Mouse (Mus musculus) MEL (cell line): ENCODE data around the gene Plxna3. TPM values are rescaled to one million over a fixed set of nuclear protein-coding genes. Genes with fewer than 3 reads are reported as not detected.
A peak's percentile ranks its signal among the peaks of the same experiment; 100 is the strongest.

Source experiments
- DNase-seq: peaks from one replicate; pipeline ENCODE4 v3.0.0; 2011; ENCODE audit warnings: low read depth, low spot score
- H3K27ac ChIP-seq: 2 replicates; pipeline ENCODE4 v1.5.1; 2012; ENCODE audit warnings: low read depth, mild to moderate bottlenecking, control low read depth, low read length, moderate library complexity; ENCODE audit not compliant: control insufficient read depth
- H3K27me3 ChIP-seq, 2 experiments: fragments of 150-350 bp in 1 of 2; sonication (generic) in 1 of 2; 2 replicates each; pipeline ENCODE4 v1.6.1; 2012; ENCODE audit warnings: low read length in 2 of 2, mild to moderate bottlenecking in 2 of 2, improper control_type of control experiment in 1 of 2, moderate library complexity in 1 of 2; ENCODE audit not compliant: insufficient read depth in 2 of 2, control insufficient read depth in 1 of 2
- H3K36me3 ChIP-seq, 2 experiments: 2 replicates each; pipeline ENCODE4 v1.6.1; 2012 to 2014; ENCODE audit warnings: low read length in 2 of 2, improper control_type of control experiment in 1 of 2, inconsistent platforms in 1 of 2, mild to moderate bottlenecking in 1 of 2; ENCODE audit not compliant: insufficient read depth in 2 of 2, control insufficient read depth in 1 of 2
- H3K4me1 ChIP-seq, 2 experiments: fragments of 150-350 bp in 1 of 2; sonication (generic) in 1 of 2; 2 replicates each; pipeline ENCODE4 v1.6.1; 2012; ENCODE audit warnings: low read length in 2 of 2, improper control_type of control experiment in 1 of 2, mild to moderate bottlenecking in 1 of 2; ENCODE audit not compliant: insufficient read depth in 2 of 2, control insufficient read depth in 1 of 2
- H3K4me3 ChIP-seq, 2 experiments: fragments of 150-350 bp in 1 of 2; sonication (generic) in 1 of 2; 2 replicates each; pipeline ENCODE4 v1.5.1; 2012; ENCODE audit warnings: low read depth in 2 of 2, low read length in 2 of 2, mild to moderate bottlenecking in 2 of 2, moderate library complexity in 2 of 2, control low read depth in 1 of 2, improper control_type of control experiment in 1 of 2; ENCODE audit not compliant: control insufficient read depth in 1 of 2, insufficient read depth in 1 of 2
- H3K79me2 ChIP-seq: 2 replicates; pipeline ENCODE4 v1.6.1; 2012; ENCODE audit warnings: mild to moderate bottlenecking, low read length, moderate library complexity; ENCODE audit not compliant: control insufficient read depth, poor library complexity, insufficient read depth
- H3K9ac ChIP-seq: 2 replicates; pipeline ENCODE4 v1.6.1; 2012; ENCODE audit warnings: low read depth, mild to moderate bottlenecking, control low read depth, low read length, moderate library complexity; ENCODE audit not compliant: control insufficient read depth, poor library complexity, severe bottlenecking
- H3K9me3 ChIP-seq: fragments of 150-350 bp; sonication (generic); replicated peaks from 2 replicates; pipeline ENCODE4 v1.6.1; 2012; ENCODE audit warnings: mild to moderate bottlenecking, low read length, improper control_type of control experiment, moderate library complexity; ENCODE audit not compliant: insufficient read depth
- CTCF ChIP-seq, 3 experiments: IDR thresholded peaks in 2 of 3; conservative IDR thresholded peaks in 1 of 3; 2 replicates each; pipeline ENCODE4 v1.5.1; 2011 to 2012; ENCODE audit warnings: low read length in 3 of 3, low read depth in 2 of 3, mild to moderate bottlenecking in 2 of 3, improper control_type of control experiment in 1 of 3, inconsistent platforms in 1 of 3, mixed read lengths in 1 of 3, moderate library complexity in 1 of 3; ENCODE audit not compliant: control insufficient read depth in 1 of 3, insufficient read depth in 1 of 3, poor library complexity in 1 of 3, severe bottlenecking in 1 of 3
- ELF1 ChIP-seq: IDR thresholded peaks from 2 replicates; pipeline ENCODE4 v1.6.1; 2014; ENCODE audit warnings: low read depth, mild to moderate bottlenecking, inconsistent platforms, low read length, improper control_type of control experiment, moderate library complexity
- EP300 ChIP-seq, 2 experiments: IDR thresholded peaks; 2 replicates each; pipeline ENCODE4 v1.6.1; 2011; ENCODE audit warnings: improper control_type of control experiment in 2 of 2, low read length in 2 of 2, low read depth in 1 of 2, mild to moderate bottlenecking in 1 of 2
- GATA1 ChIP-seq: IDR thresholded peaks from 2 replicates; pipeline ENCODE4 v1.6.1; 2011; ENCODE audit warnings: low read depth, low read length, improper control_type of control experiment
- HCFC1 ChIP-seq: IDR thresholded peaks from 2 replicates; pipeline ENCODE4 v1.6.1; 2012; ENCODE audit warnings: low read depth, mild to moderate bottlenecking, inconsistent platforms, low read length, improper control_type of control experiment, moderate library complexity
- JUND ChIP-seq: IDR thresholded peaks from 2 replicates; pipeline ENCODE4 v1.6.1; 2011; ENCODE audit warnings: low read depth, mild to moderate bottlenecking, improper control_type of control experiment, low read length
- MAZ ChIP-seq: IDR thresholded peaks from 2 replicates; pipeline ENCODE4 v1.6.1; 2012; ENCODE audit warnings: low read depth, mild to moderate bottlenecking, inconsistent platforms, low read length, improper control_type of control experiment
- MXI1 ChIP-seq: IDR thresholded peaks from 2 replicates; pipeline ENCODE4 v1.6.1; 2011; ENCODE audit warnings: mild to moderate bottlenecking, low read depth, low read length, improper control_type of control experiment
- MYB ChIP-seq: IDR thresholded peaks from 2 replicates; pipeline ENCODE4 v1.6.1; 2011; ENCODE audit warnings: mild to moderate bottlenecking, low read depth, low read length, improper control_type of control experiment
- MYC ChIP-seq: IDR thresholded peaks from 2 replicates; pipeline ENCODE4 v1.6.1; 2011; ENCODE audit warnings: low read depth, mild to moderate bottlenecking, low read length, improper control_type of control experiment, moderate library complexity
- NELFE ChIP-seq: IDR thresholded peaks from 2 replicates; pipeline ENCODE4 v1.6.1; 2011; ENCODE audit warnings: low read depth, low read length, improper control_type of control experiment
- POLR2AphosphoS2 ChIP-seq: IDR thresholded peaks from 2 replicates; pipeline ENCODE4 v1.6.1; 2011; ENCODE audit warnings: low read length, improper control_type of control experiment
- POLR2AphosphoS5 ChIP-seq: IDR thresholded peaks from 2 replicates; pipeline ENCODE4 v1.6.1; 2012; ENCODE audit warnings: low read depth, borderline replicate concordance, mild to moderate bottlenecking, inconsistent platforms, low read length, moderate library complexity, mixed read lengths
- RAD21 ChIP-seq: IDR thresholded peaks from 2 replicates; pipeline ENCODE4 v1.6.1; 2011; ENCODE audit warnings: mild to moderate bottlenecking, low read depth, low read length, improper control_type of control experiment
- RCOR1 ChIP-seq: IDR thresholded peaks from 2 replicates; pipeline ENCODE4 v1.6.1; 2012; ENCODE audit warnings: low read depth, mild to moderate bottlenecking, inconsistent platforms, low read length, improper control_type of control experiment
- SIN3A ChIP-seq: IDR thresholded peaks from 2 replicates; pipeline ENCODE4 v1.6.1; 2012; ENCODE audit warnings: low read length, improper control_type of control experiment, inconsistent platforms
- SMC3 ChIP-seq: IDR thresholded peaks from 2 replicates; pipeline ENCODE4 v1.6.1; 2011; ENCODE audit warnings: low read depth, low read length, improper control_type of control experiment
- TAL1 ChIP-seq: IDR thresholded peaks from 2 replicates; pipeline ENCODE4 v1.6.1; 2012; ENCODE audit warnings: mild to moderate bottlenecking, inconsistent platforms, low read length, moderate library complexity, mixed read lengths
- TCF12 ChIP-seq: IDR thresholded peaks from 2 replicates; pipeline ENCODE4 v1.6.1; 2014; ENCODE audit warnings: low read depth, mild to moderate bottlenecking, inconsistent platforms, low read length, improper control_type of control experiment, moderate library complexity
- USF1 ChIP-seq: IDR thresholded peaks from 2 replicates; pipeline ENCODE4 v1.6.1; 2014; ENCODE audit warnings: low read depth, mild to moderate bottlenecking, inconsistent platforms, low read length, improper control_type of control experiment, moderate library complexity
- USF2 ChIP-seq, 2 experiments: IDR thresholded peaks; 2 replicates each; pipeline ENCODE4 v1.6.1; 2011 to 2012; ENCODE audit warnings: improper control_type of control experiment in 2 of 2, low read length in 2 of 2, borderline replicate concordance in 1 of 2, inconsistent platforms in 1 of 2, low read depth in 1 of 2, mild to moderate bottlenecking in 1 of 2; ENCODE audit not compliant: insufficient read depth in 1 of 2
- ZKSCAN1 ChIP-seq: IDR thresholded peaks from 2 replicates; pipeline ENCODE4 v1.6.1; 2012; ENCODE audit warnings: low read depth, mild to moderate bottlenecking, inconsistent platforms, low read length, improper control_type of control experiment, moderate library complexity
- ZNF384 ChIP-seq: IDR thresholded peaks from 2 replicates; pipeline ENCODE4 v1.6.1; 2012; ENCODE audit warnings: low read depth, mild to moderate bottlenecking, inconsistent platforms, low read length, improper control_type of control experiment
- polyA plus RNA-seq, 2 experiments: library from polyadenylated mRNA; stranded (reverse) in 1 of 2; unstranded in 1 of 2; fragments of >175 nt in 1 of 2; fragments of >200 nt in 1 of 2; gene quantifications; 2 replicates each; pipeline versions ENCODE4 v1.2.1 to v1.2.4; 2012; ENCODE audit warnings: low replicate concordance in 2 of 2, low read depth in 1 of 2; ENCODE audit not compliant: insufficient read length in 2 of 2, insufficient read depth in 1 of 2, missing spikeins in 1 of 2
- total RNA-seq: library from RNA; depleted of rRNA; stranded (reverse); fragments of 300-350 nt; gene quantifications from 2 replicates; pipeline ENCODE4 v1.2.3, GENCODE M21; 2012

Gene Plxna3
- total and polyA plus RNA-seq, 3 experiments: 8.3 to 13.7 TPM; not detected in 1

DNA sequence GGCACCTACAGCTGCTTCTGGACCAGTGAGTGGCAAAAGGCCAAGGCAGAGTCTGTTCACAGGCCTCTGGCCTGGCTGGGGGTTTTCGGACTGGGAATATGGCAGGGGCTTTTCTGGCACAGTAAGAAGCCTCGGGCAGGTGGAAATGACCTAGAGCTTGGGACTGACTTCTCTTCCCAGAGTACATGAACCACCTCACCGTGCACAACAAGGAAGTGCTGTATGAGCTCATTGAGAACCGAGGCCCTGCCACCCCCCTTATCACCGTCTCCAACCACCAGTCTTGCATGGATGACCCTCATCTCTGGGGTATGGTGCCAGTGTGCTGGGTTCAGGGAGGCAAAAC lies 45.8 kb upstream of the Plxna3 start:
- Histone ChIP-seq H3K4me3 (peak overlapping the region; percentile 72 to 76), H3K27ac (peak overlapping the region; percentile 72), H3K9me3 (no peaks in the 10 kb centered on the region), H3K9ac (peak overlapping the region; percentile 86), H3K36me3 (peaks cover 0 to 11% of the 10 kb centered on the region in 2 experiments; a peak in 3 of 4 replicates), H3K27me3 (no peaks in the 10 kb centered on the region), H3K4me1 (peaks cover 0 to 11% of the 10 kb centered on the region in 2 experiments; a peak in 2 of 4 replicates), H3K79me2 (peaks cover 13% of the 10 kb centered on the region)
- TF ChIP-seq USF1 (no peak), ELF1 (peak; percentile 23; the same call in 1 of the 2 replicates)
- peak; percentile 30 for DNase-seq

DNA sequence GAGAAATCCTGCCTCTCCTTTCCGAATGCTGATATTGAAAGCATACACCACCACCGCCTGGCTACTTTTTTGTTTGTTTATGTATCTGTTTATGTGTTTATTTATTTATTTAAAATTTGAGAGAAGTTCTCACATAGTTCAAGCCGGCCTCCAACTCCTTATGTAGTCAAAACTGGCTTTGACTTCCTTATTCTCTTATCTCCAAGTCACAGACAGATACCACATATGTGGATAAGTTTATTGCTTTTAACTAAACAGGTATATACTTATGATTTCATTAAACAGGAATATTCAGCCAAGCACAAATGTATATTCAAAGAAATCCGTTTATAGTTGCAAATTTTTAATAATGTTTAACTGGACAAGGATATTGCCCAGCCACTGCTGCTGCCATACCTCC lies 35.4 kb upstream of the Plxna3 start:
- Histone ChIP-seq H3K9me3 (no peaks in the 10 kb centered on the region), H3K4me3 (no peak overlapping the region), H3K27ac (peak overlapping the region; percentile 16; the same call in 1 of the 2 replicates), H3K4me1 (peaks cover under 1 to 4% of the 10 kb centered on the region in 2 experiments; a peak in 3 of 4 replicates), H3K27me3 (no peaks in the 10 kb centered on the region), H3K9ac (no peak overlapping the region), H3K36me3 (peaks cover 0 to 9% of the 10 kb centered on the region in 2 experiments; a peak in 2 of 4 replicates), H3K79me2 (peaks cover 10% of the 10 kb centered on the region)
- peak; percentile 34; the same call in 1 of the 2 replicates for TF ChIP-seq SIN3A
- peak; percentile 78 for TF ChIP-seq TCF12
- TF ChIP-seq TAL1: peak; percentile 74
- no peak for TF ChIP-seq POLR2AphosphoS5
- no peak for TF ChIP-seq CTCF (IDR thresholded peaks at IDR 0.05 in 2 of 3, conservative IDR thresholded peaks at IDR 0.05 in 1 of 3; ENCODE audit: control insufficient read depth in 1 of 3, insufficient read depth in 1 of 3, low read depth in 2 of 3, low read length in 3 of 3, poor library complexity in 1 of 3, severe bottlenecking in 1 of 3)
- peak; percentile 66 to 84 for TF ChIP-seq EP300 (IDR thresholded peaks at IDR 0.05; ENCODE audit: low read depth in 1 of 2, low read length in 2 of 2)
- peak; percentile 65 for TF ChIP-seq RCOR1
- TF ChIP-seq GATA1: peak; percentile 90
- DNase-seq: peak; percentile 54

GRCm38 (mm10) chrX:74296538-74297448 lies 32.1 kb upstream of the Plxna3 start, which contains the start of gene Atp6ap1:
Gene Atp6ap1, plus strand, starts transcription at chrX:74297097.
- H3K4me1 ChIP-seq: peaks cover 3 to 8% of the 10 kb centered on the region in 2 experiments; a peak in 3 of 4 replicates
- no peaks in the 10 kb centered on the region for H3K9me3 ChIP-seq
- 0 out of 2 replicates have a peak, but pooled peaks have one; percentile 24 for TF ChIP-seq TCF12
- no peak for TF ChIP-seq RCOR1
- TF ChIP-seq MYB: no peak
- peak; percentile 33; the same call in 1 of the 2 replicates for TF ChIP-seq MXI1
- TF ChIP-seq USF2 (IDR thresholded peaks at IDR 0.05; ENCODE audit: borderline replicate concordance in 1 of 2, insufficient read depth in 1 of 2, low read depth in 1 of 2, low read length in 2 of 2): no peak
- TF ChIP-seq POLR2AphosphoS5: peak; percentile 57; the same call in 1 of the 2 replicates
- TF ChIP-seq RAD21: no peak
- TF ChIP-seq HCFC1: peak; percentile 70
- no peak for TF ChIP-seq JUND
- TF ChIP-seq EP300 (IDR thresholded peaks at IDR 0.05; ENCODE audit: low read depth in 1 of 2, low read length in 2 of 2): no peak
- no peak for TF ChIP-seq ZNF384
- peak; percentile 82 for TF ChIP-seq POLR2AphosphoS2
- no peak for TF ChIP-seq GATA1
- peak; percentile 68 for TF ChIP-seq NELFE
- TF ChIP-seq MAZ: no peak
- no peak for TF ChIP-seq ZKSCAN1
- TF ChIP-seq SIN3A: no peak; the same call in none of the 2 replicates
- no peak for TF ChIP-seq SMC3
- no peak for TF ChIP-seq MYC

More at GRCm38 (mm10) chrX:74296538-74297448, 32.1 kb upstream of the Plxna3 start, which contains the start of gene Atp6ap1:
- H3K27ac ChIP-seq: peak within 1 kb of the TSS; percentile 70
- DNase-seq: peak; percentile 95
- H3K4me3 ChIP-seq: peak within 1 kb of the TSS; percentile 97 to 99
- peak within 1 kb of the TSS; percentile 96 for H3K9ac ChIP-seq
- H3K36me3 ChIP-seq: peaks cover 0 to 18% of the 10 kb centered on the region in 2 experiments; a peak in 3 of 4 replicates
- no peaks in the 10 kb centered on the region for H3K27me3 ChIP-seq
- peaks cover 10% of the 10 kb centered on the region for H3K79me2 ChIP-seq
